Mouse (Mus musculus) small intestine, adult 2 months (tissue): Measurements from ENCODE around the gene Fam53b. TPM values are rescaled to one million over a fixed set of nuclear protein-coding genes. Genes with fewer than 3 reads are reported as not detected.

Experiments used
- H3K27ac ChIP-seq: fragments of 200-500 bp; 2 replicates; pipeline ENCODE4 v1.5.1; 2012; ENCODE audit warnings: low read depth, low read length, control low read depth, inconsistent platforms; ENCODE audit not compliant: insufficient read depth
- H3K27me3 ChIP-seq: fragments of 200-500 bp; 2 replicates; pipeline ENCODE4 v1.6.1; 2012; ENCODE audit warnings: mild to moderate bottlenecking, moderate library complexity, low read length, inconsistent platforms; ENCODE audit not compliant: control insufficient read depth, insufficient read depth
- H3K36me3 ChIP-seq: fragments of 200-500 bp; 2 replicates; pipeline ENCODE4 v1.6.1; 2012; ENCODE audit warnings: mild to moderate bottlenecking, low read length, control low read depth, inconsistent platforms; ENCODE audit not compliant: control insufficient read depth, insufficient read depth
- H3K4me1 ChIP-seq: fragments of 200-500 bp; 2 replicates; pipeline ENCODE4 v1.6.1; 2012; ENCODE audit warnings: low read length, inconsistent platforms, mixed read lengths; ENCODE audit not compliant: control insufficient read depth, insufficient read depth, insufficient read length
- H3K4me3 ChIP-seq: fragments of 200-500 bp; 2 replicates; pipeline ENCODE4 v1.5.1; 2012; ENCODE audit warnings: low read depth, mild to moderate bottlenecking, control low read depth, inconsistent platforms, low read length, moderate library complexity
- CTCF ChIP-seq: fragments of 200-500 bp; IDR thresholded peaks from 2 replicates; pipeline ENCODE4 v1.5.1; 2012; ENCODE audit warnings: low read depth, mild to moderate bottlenecking, control low read depth, inconsistent platforms, low read length, moderate library complexity, mixed read lengths; ENCODE audit not compliant: insufficient replicate concordance, insufficient read length; ENCODE audit errors: extremely low read depth
- POLR2A ChIP-seq: fragments of 200-500 bp; IDR thresholded peaks from 2 replicates; pipeline ENCODE4 v1.6.1; 2012; ENCODE audit warnings: low read depth, mild to moderate bottlenecking, control low read depth, inconsistent platforms, low read length, moderate library complexity
- WGBS: fragments of 180-500 bp; shearing (Covaris S2); methylation state at CpG from one replicate; pipeline ENCODE4 v1.1.7; 2018; 5-methylcytosine and 5-hydroxymethylcytosine counted together
- polyA plus RNA-seq: library from polyadenylated mRNA; depleted of rRNA; stranded (reverse); fragments of >200 nt; gene quantifications from 2 replicates; pipeline ENCODE4 v1.2.3, GENCODE M21; 2012

Gene Fam53b
- polyA plus RNA-seq, 1 experiment: 55.7 TPM

DNA sequence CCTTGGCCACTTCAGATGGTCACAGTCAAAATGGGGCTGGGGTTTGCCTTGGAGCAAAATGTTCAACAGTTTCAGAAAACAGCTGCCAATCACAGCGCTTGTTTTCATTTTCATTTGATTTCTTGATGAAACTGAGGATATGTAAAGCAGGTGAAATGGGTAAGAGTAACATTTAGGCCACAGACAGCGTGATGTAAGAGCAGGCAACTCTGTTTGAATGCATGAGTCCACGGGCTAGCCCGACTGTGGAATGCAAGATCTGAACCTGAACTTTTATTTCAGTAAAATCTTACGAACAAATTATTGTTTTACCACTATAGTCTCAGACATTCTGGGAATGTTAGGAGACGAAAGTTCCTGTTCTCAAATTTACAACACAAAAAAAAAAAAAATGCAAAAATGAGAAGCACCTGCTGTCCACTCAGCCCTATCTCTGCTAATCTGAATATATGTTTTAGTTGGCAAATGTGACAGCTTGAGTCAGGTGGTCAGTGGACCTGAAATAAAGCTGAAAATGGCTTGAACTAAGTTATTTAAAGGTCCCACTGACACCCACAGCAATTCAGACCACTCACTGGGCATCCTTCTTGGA is 53.0 kb downstream of the Fam53b start:
- H3K4me1 ChIP-seq: peaks cover 57% of the 10 kb centered on the region
- H3K27me3 ChIP-seq: no peaks in the 10 kb centered on the region
- no peak overlapping the region for H3K4me3 ChIP-seq
- peak overlapping the region; percentile 75 for H3K27ac ChIP-seq
- TF ChIP-seq CTCF (no peak), POLR2A (no peak)
- peaks cover 30% of the 10 kb centered on the region for H3K36me3 ChIP-seq
- 92% methylated on average over 6 of the region's 6 CpGs for WGBS

DNA sequence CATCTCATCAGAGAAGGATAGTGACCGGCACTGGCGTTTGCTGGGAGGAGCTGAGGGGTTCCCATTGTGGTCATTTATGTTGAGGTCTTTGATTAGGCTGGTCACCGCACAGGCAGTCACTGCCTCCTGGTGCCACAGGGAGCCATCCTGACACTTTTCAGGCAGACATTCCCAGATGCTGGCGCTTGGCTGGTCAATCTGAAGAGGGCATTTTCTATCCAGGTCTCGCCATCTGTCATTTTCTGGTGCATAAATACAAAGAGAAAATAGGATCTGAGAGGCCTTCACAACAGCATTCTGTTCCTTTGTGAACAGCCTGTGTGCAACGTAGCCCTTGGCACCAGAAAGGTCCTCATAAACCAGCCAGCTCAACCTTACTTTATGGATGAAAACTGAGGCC is 53.8 kb downstream of the Fam53b start:
- peaks cover 30% of the 10 kb centered on the region for H3K36me3 ChIP-seq
- H3K27me3 ChIP-seq: no peaks in the 10 kb centered on the region
- TF ChIP-seq POLR2A (no peak), CTCF (no peak)
- no peak overlapping the region for H3K27ac ChIP-seq
- H3K4me1 ChIP-seq: peaks cover 54% of the 10 kb centered on the region
- H3K4me3 ChIP-seq: no peak overlapping the region
- 98% methylated on average over 6 of the region's 6 CpGs for WGBS

DNA sequence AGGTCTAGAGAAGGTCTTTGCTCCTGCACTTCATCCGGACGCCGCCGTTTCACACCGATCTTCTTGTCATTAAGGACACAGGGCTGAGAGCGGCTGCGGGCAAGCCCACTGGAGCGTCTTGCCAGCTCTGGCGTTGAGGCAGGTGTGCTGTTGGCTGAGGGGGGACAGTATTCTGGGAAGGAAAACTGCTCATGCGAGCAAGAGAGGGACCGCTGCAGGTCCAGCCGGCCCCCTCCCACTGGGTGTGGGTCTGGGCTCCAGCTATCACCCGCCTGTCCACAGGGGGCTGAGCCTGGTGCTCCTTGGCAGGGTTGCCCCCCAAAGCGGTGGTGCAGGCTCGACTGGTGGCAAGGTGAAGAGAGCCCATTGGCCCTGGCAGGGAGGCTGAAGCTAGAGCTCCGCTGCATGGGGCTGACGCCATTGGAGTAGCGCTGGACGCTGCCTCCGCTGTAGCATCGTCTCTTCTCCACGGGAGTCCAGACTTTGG is 54.2 kb downstream of the Fam53b start:
- WGBS: 96% methylated on average over 22 of the region's 22 CpGs
- peaks cover 30% of the 10 kb centered on the region for H3K36me3 ChIP-seq

DNA sequence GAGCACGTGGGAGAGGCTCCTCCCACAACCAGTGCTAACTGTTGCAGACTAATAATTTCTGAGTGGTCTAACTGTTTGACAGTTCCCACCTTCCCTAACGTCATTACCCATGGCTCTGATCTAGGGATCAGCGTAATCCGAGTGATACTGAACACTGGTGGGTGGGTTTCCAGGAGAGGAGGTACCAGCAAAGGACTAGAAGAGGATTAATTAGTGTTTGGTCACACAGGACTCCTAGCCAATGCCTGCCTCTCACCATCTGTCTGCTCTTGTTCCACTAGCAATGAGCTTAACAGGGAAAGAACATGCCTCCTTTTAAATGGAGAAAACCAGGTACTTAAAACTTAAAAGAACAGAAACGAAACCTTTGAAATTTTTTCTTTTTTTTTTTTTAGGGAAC is 54.8 kb downstream of the Fam53b start:
- WGBS: 79% methylated on average over 5 of the region's 5 CpGs
- H3K27me3 ChIP-seq: no peaks in the 10 kb centered on the region
- peaks cover 52% of the 10 kb centered on the region for H3K4me1 ChIP-seq
- no peak overlapping the region for H3K27ac ChIP-seq
- H3K4me3 ChIP-seq: no peak overlapping the region
- no peak for TF ChIP-seq POLR2A
- TF ChIP-seq CTCF: no peak
- peaks cover 30% of the 10 kb centered on the region for H3K36me3 ChIP-seq

More for the DNA sequence above, 54.2 kb downstream of the Fam53b start:
- Histone ChIP-seq H3K4me3 (no peak overlapping the region), H3K27ac (no peak overlapping the region), H3K27me3 (no peaks in the 10 kb centered on the region), H3K4me1 (peaks cover 54% of the 10 kb centered on the region)
- TF ChIP-seq POLR2A: no peak
- TF ChIP-seq CTCF: no peak

DNA sequence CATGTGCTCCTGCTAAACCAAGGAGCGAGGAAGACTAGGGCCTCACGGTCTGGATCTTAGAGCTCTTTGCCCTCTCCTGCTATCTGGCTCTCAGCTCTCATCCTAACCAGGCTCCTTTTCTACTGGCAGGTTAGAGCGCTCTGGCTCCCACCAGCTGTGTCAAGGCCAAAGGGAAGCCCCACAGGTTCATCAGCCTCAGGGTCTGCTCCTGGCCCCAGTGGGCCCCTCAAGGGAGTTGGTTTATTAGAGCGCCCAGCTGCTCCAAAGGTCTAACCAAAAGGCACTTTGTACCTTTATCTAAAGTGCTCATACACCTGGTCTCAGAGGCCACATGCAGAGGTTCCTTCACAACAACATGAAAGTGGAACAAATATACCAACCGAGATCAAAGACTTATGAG is 57.4 kb downstream of the Fam53b start:
- Histone ChIP-seq H3K27ac (peak overlapping the region; percentile 97), H3K36me3 (peaks cover 26% of the 10 kb centered on the region), H3K27me3 (no peaks in the 10 kb centered on the region), H3K4me1 (peaks cover 46% of the 10 kb centered on the region), H3K4me3 (no peak overlapping the region)
- no peak for TF ChIP-seq CTCF
- TF ChIP-seq POLR2A: no peak
- WGBS: 31% methylated on average over 5 of the region's 5 CpGs

DNA sequence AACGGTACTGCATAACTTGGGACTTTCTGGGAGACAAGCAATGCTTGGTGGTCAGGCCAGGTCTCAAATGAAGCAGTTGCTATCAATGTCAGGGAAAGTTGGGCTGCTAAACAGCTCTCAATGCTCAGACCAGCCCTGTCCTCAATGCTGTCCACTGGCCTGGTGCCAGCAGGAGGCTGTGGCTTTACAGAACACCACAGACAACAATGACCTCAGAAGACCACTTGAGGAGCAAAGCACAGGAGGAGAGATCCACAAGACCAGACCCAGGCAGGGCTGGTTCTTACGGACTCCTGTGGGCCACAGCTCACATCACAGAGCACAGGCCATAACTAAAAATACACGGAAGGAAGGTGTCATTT is 59.3 kb downstream of the Fam53b start:
- no peak overlapping the region for H3K27ac ChIP-seq
- H3K4me3 ChIP-seq: no peak overlapping the region
- H3K27me3 ChIP-seq: no peaks in the 10 kb centered on the region
- WGBS: 52% methylated on average over 3 of the region's 3 CpGs
- H3K36me3 ChIP-seq: peaks cover 22% of the 10 kb centered on the region
- no peak for TF ChIP-seq CTCF
- no peak for TF ChIP-seq POLR2A
- H3K4me1 ChIP-seq: peaks cover 42% of the 10 kb centered on the region

DNA sequence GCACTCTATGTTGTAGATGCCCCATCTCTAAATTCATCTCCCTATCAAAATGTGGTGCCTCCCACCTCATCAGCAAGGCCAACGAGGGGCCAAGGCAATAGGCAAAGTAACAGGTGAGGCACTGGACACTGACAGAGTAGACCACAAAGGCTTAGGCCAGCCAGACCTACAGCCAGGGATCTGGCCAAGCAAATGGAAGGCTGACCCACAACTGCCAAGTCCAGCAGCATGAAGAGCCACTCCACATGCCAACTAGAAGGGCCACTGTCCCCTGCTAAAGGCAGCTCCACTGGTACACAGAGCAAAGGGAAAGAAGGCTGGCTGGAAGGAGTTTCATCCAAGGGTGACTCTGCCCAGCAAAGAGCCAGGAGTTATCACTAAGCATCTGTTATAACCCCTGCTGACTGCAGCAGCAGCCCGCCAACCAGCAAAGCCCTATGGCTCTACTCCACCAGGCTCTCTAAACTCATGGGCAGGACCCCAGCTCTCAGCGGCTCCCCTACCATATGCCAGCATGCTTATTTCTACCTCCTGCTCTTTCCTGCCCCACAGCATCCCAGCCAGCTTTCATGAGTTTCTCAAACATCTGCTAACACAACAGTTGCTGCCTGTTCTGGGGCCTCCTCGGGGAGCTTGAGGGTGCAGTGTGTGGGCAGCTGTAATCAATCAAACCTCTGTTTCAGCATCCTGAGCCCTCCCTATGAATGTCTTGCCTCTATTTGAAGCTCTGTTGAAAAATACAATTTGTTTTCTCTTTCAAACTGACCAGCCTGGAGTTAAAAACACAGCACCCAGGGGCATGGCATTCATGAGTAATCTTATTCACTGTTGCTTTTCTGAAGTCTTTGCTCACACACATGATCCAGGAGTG is 59.9 kb downstream of the Fam53b start:
- TF ChIP-seq CTCF (no peak), POLR2A (no peak)
- 80% methylated on average over 4 of the region's 4 CpGs for WGBS
- H3K4me1 ChIP-seq: peaks cover 41% of the 10 kb centered on the region
- H3K4me3 ChIP-seq: no peak overlapping the region
- no peaks in the 10 kb centered on the region for H3K27me3 ChIP-seq
- no peak overlapping the region for H3K27ac ChIP-seq
- peaks cover 19% of the 10 kb centered on the region for H3K36me3 ChIP-seq
